Mouse (Mus musculus): ENCODE measurements around the gene Itk. TPM values are rescaled to one million over a fixed set of nuclear protein-coding genes. Genes with fewer than 3 reads are reported as not detected.
A peak's percentile ranks its signal among the peaks of the same experiment; 100 is the strongest.

Gene Itk
- polyA plus RNA-seq, 1 experiment: 0.05 TPM

- Histone ChIP-seq H3K27me3 (ENCODE audit: control insufficient read depth, insufficient read depth, insufficient read length) (no peaks in the 10 kb centered on the region), H3K79me2 (ENCODE audit: control insufficient read depth, insufficient read depth) (no peaks in the 10 kb centered on the region)
Observed at GRCm38 (mm10) chr11:46326271-46327015, 62.9 kb downstream of the Itk start.

GRCm38 (mm10) chr11:46321559-46321958 is 67.8 kb downstream of the Itk start:
- no peaks in the 10 kb centered on the region for H3K36me3 ChIP-seq (ENCODE audit: control insufficient read depth, insufficient read depth)
- TF ChIP-seq CEBPB (IDR thresholded peaks at IDR 0.05; ENCODE audit: low read depth) (no peak), MAX (IDR thresholded peaks at IDR 0.05) (no peak), FOSL1 (IDR thresholded peaks at IDR 0.05; ENCODE audit: insufficient read depth, low read length, poor library complexity, severe bottlenecking) (no peak), MYOD1 (IDR thresholded peaks at IDR 0.05; ENCODE audit: control insufficient read depth, insufficient read length, low read depth) (no peak), MYOG (IDR thresholded peaks at IDR 0.05; ENCODE audit: control insufficient read depth, extremely low read depth, insufficient read length) (no peak)
- no peaks in the 10 kb centered on the region for H3K79me2 ChIP-seq (ENCODE audit: control insufficient read depth, insufficient read depth)
- no peaks in the 10 kb centered on the region for H3K79me3 ChIP-seq (ENCODE audit: low read depth)
- H3ac ChIP-seq (ENCODE audit: control insufficient read depth, insufficient read length, low read depth): no peak overlapping the region
- H3K4me3 ChIP-seq (ENCODE audit: insufficient read depth, poor library complexity, severe bottlenecking): no peak overlapping the region
- H3K27me3 ChIP-seq (ENCODE audit: control insufficient read depth, insufficient read depth, insufficient read length): peaks cover 5% of the 10 kb centered on the region

More at GRCm38 (mm10) chr11:46326271-46327015, 62.9 kb downstream of the Itk start:
- H3K36me3 ChIP-seq (ENCODE audit: control insufficient read depth, insufficient read depth): no peaks in the 10 kb centered on the region
- TF ChIP-seq MYOD1 (IDR thresholded peaks at IDR 0.05; ENCODE audit: control insufficient read depth, insufficient read length, low read depth): no peak
- no peak for TF ChIP-seq MYOG (IDR thresholded peaks at IDR 0.05; ENCODE audit: control insufficient read depth, extremely low read depth, insufficient read length)
- no peak for TF ChIP-seq USF1 (IDR thresholded peaks at IDR 0.05; ENCODE audit: low read depth)
- no peak for TF ChIP-seq MAX (IDR thresholded peaks at IDR 0.05)
- no peak for TF ChIP-seq CEBPB (IDR thresholded peaks at IDR 0.05; ENCODE audit: low read depth)
- no peak for TF ChIP-seq CTCF (IDR thresholded peaks at IDR 0.05; ENCODE audit: control insufficient read depth, insufficient read depth, insufficient read length)
- no peak for TF ChIP-seq FOSL1 (IDR thresholded peaks at IDR 0.05; ENCODE audit: insufficient read depth, low read length, poor library complexity, severe bottlenecking)
- H3ac ChIP-seq (ENCODE audit: control insufficient read depth, insufficient read length, low read depth): no peak overlapping the region
- no peaks in the 10 kb centered on the region for H3K79me3 ChIP-seq (ENCODE audit: low read depth)
- H3K4me3 ChIP-seq (ENCODE audit: insufficient read depth, poor library complexity, severe bottlenecking): no peak overlapping the region

DNA sequence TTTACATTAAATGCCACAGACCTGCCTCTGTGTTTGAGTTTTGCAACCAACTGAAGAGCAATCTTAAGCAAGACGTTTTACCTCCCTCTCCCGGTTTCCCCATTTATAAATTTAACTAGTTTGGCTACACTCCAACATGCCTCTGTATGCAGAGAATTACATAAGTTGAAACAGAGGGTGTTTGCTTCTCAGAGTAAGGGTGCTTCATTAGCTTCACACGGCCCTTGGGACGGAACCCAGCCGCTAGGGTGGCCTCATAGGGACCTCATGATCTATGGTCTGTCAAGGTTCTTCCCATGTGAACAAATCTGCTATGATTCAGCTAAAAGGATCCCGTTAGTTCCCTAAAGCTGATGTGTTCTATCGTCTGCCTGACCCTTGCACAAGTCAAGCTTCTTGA is 74.8 kb downstream of the Itk start:
- Histone ChIP-seq H3K27me3 (ENCODE audit: control insufficient read depth, insufficient read depth, insufficient read length) (peaks cover 5% of the 10 kb centered on the region), H3K4me3 (ENCODE audit: insufficient read depth, poor library complexity, severe bottlenecking) (no peak overlapping the region), H3K79me2 (ENCODE audit: control insufficient read depth, insufficient read depth) (no peaks in the 10 kb centered on the region), H3K79me3 (ENCODE audit: low read depth) (no peaks in the 10 kb centered on the region), H3K36me3 (ENCODE audit: control insufficient read depth, insufficient read depth) (no peaks in the 10 kb centered on the region), H3ac (ENCODE audit: control insufficient read depth, insufficient read length, low read depth) (no peak overlapping the region)
- TF ChIP-seq USF1 (IDR thresholded peaks at IDR 0.05; ENCODE audit: low read depth) (no peak), FOSL1 (IDR thresholded peaks at IDR 0.05; ENCODE audit: insufficient read depth, low read length, poor library complexity, severe bottlenecking) (no peak)

- H3ac ChIP-seq (ENCODE audit: control insufficient read depth, insufficient read length, low read depth): no peak overlapping the region
- H3K79me2 ChIP-seq (ENCODE audit: control insufficient read depth, insufficient read depth): no peaks in the 10 kb centered on the region
- no peaks in the 10 kb centered on the region for H3K36me3 ChIP-seq (ENCODE audit: control insufficient read depth, insufficient read depth)
- H3K79me3 ChIP-seq (ENCODE audit: low read depth): no peaks in the 10 kb centered on the region
- no peak for TF ChIP-seq FOSL1 (IDR thresholded peaks at IDR 0.05; ENCODE audit: insufficient read depth, low read length, poor library complexity, severe bottlenecking)
- no peak for TF ChIP-seq CTCF (IDR thresholded peaks at IDR 0.05; ENCODE audit: control insufficient read depth, insufficient read depth, insufficient read length)
- TF ChIP-seq MYOD1 (IDR thresholded peaks at IDR 0.05; ENCODE audit: control insufficient read depth, insufficient read length, low read depth): no peak
- TF ChIP-seq MAX (IDR thresholded peaks at IDR 0.05): no peak
- TF ChIP-seq CEBPB (IDR thresholded peaks at IDR 0.05; ENCODE audit: low read depth): no peak
- H3K27me3 ChIP-seq (ENCODE audit: control insufficient read depth, insufficient read depth, insufficient read length): no peaks in the 10 kb centered on the region
- no peak overlapping the region for H3K4me3 ChIP-seq (ENCODE audit: insufficient read depth, poor library complexity, severe bottlenecking)
Observed at GRCm38 (mm10) chr11:46313851-46314250, 75.5 kb downstream of the Itk start.

- H3K36me3 ChIP-seq (ENCODE audit: control insufficient read depth, insufficient read depth): no peaks in the 10 kb centered on the region
- H3ac ChIP-seq (ENCODE audit: control insufficient read depth, insufficient read length, low read depth): peak within 1 kb of the TSS; percentile 36
- TF ChIP-seq CEBPB (IDR thresholded peaks at IDR 0.05; ENCODE audit: low read depth) (no peak), MYOG (IDR thresholded peaks at IDR 0.05; ENCODE audit: control insufficient read depth, extremely low read depth, insufficient read length) (no peak), MAX (IDR thresholded peaks at IDR 0.05) (no peak), CTCF (IDR thresholded peaks at IDR 0.05; ENCODE audit: control insufficient read depth, insufficient read depth, insufficient read length) (no peak), MYOD1 (IDR thresholded peaks at IDR 0.05; ENCODE audit: control insufficient read depth, insufficient read length, low read depth) (no peak), FOSL1 (IDR thresholded peaks at IDR 0.05; ENCODE audit: insufficient read depth, low read length, poor library complexity, severe bottlenecking) (no peak), USF1 (IDR thresholded peaks at IDR 0.05; ENCODE audit: low read depth) (no peak)
- H3K79me3 ChIP-seq (ENCODE audit: low read depth): no peaks in the 10 kb centered on the region
- no peaks in the 10 kb centered on the region for H3K27me3 ChIP-seq (ENCODE audit: control insufficient read depth, insufficient read depth, insufficient read length)
- H3K79me2 ChIP-seq (ENCODE audit: control insufficient read depth, insufficient read depth): no peaks in the 10 kb centered on the region
- peak within 1 kb of the TSS; percentile 25 for H3K4me3 ChIP-seq (ENCODE audit: insufficient read depth, poor library complexity, severe bottlenecking)
Observed at GRCm38 (mm10) chr11:46312523-46313035, 76.7 kb downstream of the Itk start, which contains the start of gene Cyfip2. Gene Cyfip2, minus strand, starts transcription at chr11:46312859.
